Mouse (Mus musculus) thymus, adult 2 months (tissue): ENCODE measurements around the gene Pacrg. TPM values are rescaled to one million over a fixed set of nuclear protein-coding genes. Genes with fewer than 3 reads are reported as not detected.

Experiments
- DNase-seq: peaks from one replicate; pipeline ENCODE4 v3.0.0; 2021
- H3K27ac ChIP-seq: fragments of 200-500 bp; 2 replicates; pipeline ENCODE4 v1.5.1; 2012; ENCODE audit warnings: low read length, control low read depth; ENCODE audit not compliant: control insufficient read depth, insufficient read depth
- H3K27me3 ChIP-seq: fragments of 200-500 bp; 2 replicates; pipeline ENCODE4 v1.6.1; 2012; ENCODE audit warnings: mild to moderate bottlenecking, low read length, moderate library complexity, mixed read lengths; ENCODE audit not compliant: control insufficient read depth, insufficient read depth
- H3K36me3 ChIP-seq: fragments of 200-500 bp; 2 replicates; pipeline ENCODE4 v1.6.1; 2012; ENCODE audit warnings: mild to moderate bottlenecking, low read length, moderate library complexity; ENCODE audit not compliant: control insufficient read depth, insufficient read depth
- H3K4me1 ChIP-seq: fragments of 200-500 bp; replicated peaks from 2 replicates; pipeline ENCODE4 v1.6.1; 2012; ENCODE audit warnings: low read length; ENCODE audit not compliant: control insufficient read depth, insufficient read depth
- H3K4me3 ChIP-seq: fragments of 200-500 bp; 2 replicates; pipeline ENCODE4 v1.5.1; 2012; ENCODE audit warnings: mild to moderate bottlenecking, low read length, control low read depth, moderate library complexity; ENCODE audit not compliant: control insufficient read depth, insufficient read depth
- CTCF ChIP-seq: fragments of 200-500 bp; IDR thresholded peaks from 2 replicates; pipeline ENCODE4 v1.5.1; 2012; ENCODE audit warnings: mild to moderate bottlenecking, control low read depth, low read length, moderate library complexity, borderline replicate concordance; ENCODE audit not compliant: control insufficient read depth, poor library complexity, insufficient read depth; ENCODE audit errors: extremely low read depth
- POLR2A ChIP-seq: fragments of 200-500 bp; IDR thresholded peaks from 2 replicates; pipeline ENCODE4 v1.6.1; 2012; ENCODE audit warnings: mild to moderate bottlenecking, low read length, control low read depth, moderate library complexity; ENCODE audit not compliant: control insufficient read depth, poor library complexity, insufficient read depth; ENCODE audit errors: extremely low read depth
- WGBS: fragments of 180-500 bp; shearing (Covaris S2); methylation state at CpG from one replicate; pipeline ENCODE4 v1.1.7; 2018; 5-methylcytosine and 5-hydroxymethylcytosine counted together
- polyA plus RNA-seq: library from polyadenylated mRNA; depleted of rRNA; stranded (reverse); fragments of >200 nt; gene quantifications from 2 replicates; pipeline ENCODE4 v1.2.3, GENCODE M21; 2012

The Pacrg gene
- polyA plus RNA-seq, 1 experiment, result 0.34 TPM

DNA sequence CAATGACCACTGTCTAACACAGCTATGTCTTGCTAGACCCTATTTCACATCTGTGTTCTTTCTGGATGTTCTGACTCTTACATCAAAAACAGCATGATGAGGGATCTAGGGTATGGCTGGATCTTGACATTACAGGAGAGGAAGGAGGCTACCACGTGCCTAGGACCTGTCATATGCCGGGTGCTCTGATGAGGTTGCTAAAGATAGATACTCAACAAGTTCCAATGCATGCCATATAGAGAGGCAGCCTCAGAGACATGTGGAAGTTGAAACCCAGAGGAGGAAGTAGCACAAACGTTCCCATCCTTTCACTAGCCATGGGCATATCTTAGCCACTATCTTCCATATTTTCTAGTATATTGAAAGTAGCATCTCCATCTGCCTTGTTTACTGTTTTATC lies 115.3 kb downstream of the Pacrg start:
- H3K36me3 ChIP-seq, result no peaks in the 10 kb centered on the region
- no peaks in the 10 kb centered on the region for H3K27me3 ChIP-seq
- no peak for DNase-seq
- WGBS, result 56% methylated on average over 3 of the region's 3 CpGs
- H3K27ac ChIP-seq, result no peak overlapping the region
- TF ChIP-seq CTCF (no peak), POLR2A (no peak)
- no peaks in the 10 kb centered on the region for H3K4me1 ChIP-seq
- H3K4me3 ChIP-seq, result no peak overlapping the region

DNA sequence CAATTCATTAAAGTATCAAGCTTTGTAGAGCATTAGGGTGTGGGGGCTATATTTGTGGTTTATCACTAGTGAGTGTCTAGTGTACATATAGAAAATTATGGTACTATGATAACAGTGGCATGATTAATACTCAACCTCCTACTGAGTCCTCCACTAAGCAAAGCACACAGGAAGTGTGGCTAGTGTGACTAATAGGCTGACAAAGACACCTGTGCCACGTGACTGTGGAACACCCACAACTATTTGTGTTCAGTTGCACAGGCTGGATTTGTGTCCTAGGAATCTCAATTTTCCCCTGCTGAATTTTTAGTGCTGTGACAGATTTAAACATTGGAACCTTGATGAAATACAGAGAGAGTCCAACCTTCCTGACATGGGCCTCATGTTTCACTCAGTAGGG lies 118.5 kb downstream of the Pacrg start:
- TF ChIP-seq CTCF (no peak), POLR2A (no peak)
- Histone ChIP-seq H3K4me1 (no peaks in the 10 kb centered on the region), H3K27ac (no peak overlapping the region), H3K36me3 (no peaks in the 10 kb centered on the region), H3K27me3 (no peaks in the 10 kb centered on the region), H3K4me3 (no peak overlapping the region)
- DNase-seq, result no peak
- WGBS, result 45% methylated on average over 1 of the region's 1 CpGs

DNA sequence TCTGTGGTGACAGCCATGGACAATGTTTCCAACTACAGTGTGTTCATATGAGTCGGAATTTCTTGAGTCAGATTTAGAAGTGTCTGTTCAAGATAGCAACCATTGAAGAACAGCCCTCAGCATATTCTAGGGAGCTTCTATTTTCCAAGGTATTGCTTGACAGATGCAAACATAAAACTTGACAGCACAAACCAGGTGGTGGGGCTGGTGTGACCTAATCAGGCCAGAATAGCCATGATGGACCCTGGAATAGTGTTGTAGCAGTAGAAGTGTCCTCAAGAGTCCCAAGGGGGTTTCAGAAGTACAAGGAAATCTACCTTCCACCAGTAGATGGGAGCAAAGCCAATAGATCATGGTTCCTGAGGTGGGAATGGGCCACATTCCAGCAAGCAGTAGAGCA lies 123.0 kb downstream of the Pacrg start:
- H3K27me3 ChIP-seq, result no peaks in the 10 kb centered on the region
- H3K36me3 ChIP-seq, result no peaks in the 10 kb centered on the region
- H3K4me1 ChIP-seq, result no peaks in the 10 kb centered on the region
- H3K27ac ChIP-seq, result no peak overlapping the region
- WGBS, result 95% methylated on average over 1 of the region's 1 CpGs
- H3K4me3 ChIP-seq, result no peak overlapping the region
- DNase-seq, result no peak
- TF ChIP-seq CTCF, result no peak
- no peak for TF ChIP-seq POLR2A

DNA sequence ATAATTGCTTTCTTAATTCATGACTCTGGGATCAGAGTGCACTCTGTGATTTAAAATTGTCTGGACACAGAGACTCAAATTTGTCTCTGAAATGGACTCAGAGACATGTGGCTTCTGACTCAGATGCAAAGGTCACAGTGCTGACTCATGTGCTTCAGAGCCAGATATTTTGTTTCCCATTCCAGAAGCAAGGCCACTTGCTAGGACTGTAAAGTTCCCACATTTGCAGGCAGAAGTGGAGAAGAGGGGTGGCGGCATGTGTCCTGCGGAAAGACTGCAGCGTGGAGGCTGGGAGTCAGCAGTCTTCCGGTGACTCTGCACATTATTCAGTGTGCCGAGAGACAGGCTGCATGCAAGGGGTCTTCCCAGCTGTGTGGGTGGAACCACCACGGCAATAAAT lies 137.3 kb downstream of the Pacrg start:
- Histone ChIP-seq H3K27ac (no peak overlapping the region), H3K4me1 (no peaks in the 10 kb centered on the region), H3K36me3 (no peaks in the 10 kb centered on the region), H3K27me3 (no peaks in the 10 kb centered on the region), H3K4me3 (no peak overlapping the region)
- 86% methylated on average over 6 of the region's 6 CpGs for WGBS
- DNase-seq, result no peak
- TF ChIP-seq CTCF, result no peak
- TF ChIP-seq POLR2A, result no peak

DNA sequence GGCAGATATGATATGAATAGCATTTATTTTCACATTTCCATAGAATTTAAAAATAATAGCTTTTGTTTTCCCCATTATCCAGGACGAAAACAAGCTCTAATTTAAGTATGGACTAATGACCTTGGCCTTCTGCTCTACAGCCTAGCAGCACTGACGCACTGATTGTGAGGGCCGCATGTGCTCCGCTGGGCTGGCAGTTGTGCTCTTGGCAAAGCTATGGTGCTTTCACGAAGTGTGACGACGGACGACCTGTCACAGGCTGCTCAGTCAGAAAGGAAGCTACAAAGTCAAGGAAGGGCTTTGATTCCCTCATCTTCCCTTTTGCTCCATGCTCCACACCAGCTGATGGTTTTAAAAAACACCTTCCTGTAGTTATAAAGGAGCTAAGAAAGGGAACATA lies 142.1 kb downstream of the Pacrg start:
- no peak overlapping the region for H3K27ac ChIP-seq
- H3K4me3 ChIP-seq, result no peak overlapping the region
- no peaks in the 10 kb centered on the region for H3K4me1 ChIP-seq
- DNase-seq, result no peak
- 78% methylated on average over 8 of the region's 8 CpGs for WGBS
- no peaks in the 10 kb centered on the region for H3K36me3 ChIP-seq
- H3K27me3 ChIP-seq, result no peaks in the 10 kb centered on the region
- no peak for TF ChIP-seq POLR2A
- TF ChIP-seq CTCF, result no peak

DNA sequence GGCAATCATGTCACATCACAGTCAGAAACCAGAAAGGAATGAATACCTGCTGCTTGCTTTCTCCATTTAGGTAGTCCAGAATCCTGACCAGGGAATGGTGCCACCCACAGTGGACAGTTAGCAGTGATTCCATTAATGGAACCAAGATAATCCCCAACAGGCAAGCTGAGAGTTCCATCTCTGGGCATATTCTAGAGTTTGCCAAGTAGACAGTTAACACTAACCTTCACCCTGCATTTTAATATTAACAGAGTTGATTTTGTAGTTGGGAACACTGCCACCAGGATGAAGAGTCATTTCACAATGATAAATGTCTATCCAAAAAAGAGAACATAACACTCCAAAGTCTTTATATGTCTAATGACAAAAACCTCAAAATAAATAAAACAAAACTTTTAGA lies 144.7 kb downstream of the Pacrg start:
- no peaks in the 10 kb centered on the region for H3K36me3 ChIP-seq
- no peaks in the 10 kb centered on the region for H3K4me1 ChIP-seq
- TF ChIP-seq CTCF (no peak), POLR2A (no peak)
- no peak overlapping the region for H3K4me3 ChIP-seq
- no peak overlapping the region for H3K27ac ChIP-seq
- H3K27me3 ChIP-seq, result no peaks in the 10 kb centered on the region
- DNase-seq, result no peak

DNA sequence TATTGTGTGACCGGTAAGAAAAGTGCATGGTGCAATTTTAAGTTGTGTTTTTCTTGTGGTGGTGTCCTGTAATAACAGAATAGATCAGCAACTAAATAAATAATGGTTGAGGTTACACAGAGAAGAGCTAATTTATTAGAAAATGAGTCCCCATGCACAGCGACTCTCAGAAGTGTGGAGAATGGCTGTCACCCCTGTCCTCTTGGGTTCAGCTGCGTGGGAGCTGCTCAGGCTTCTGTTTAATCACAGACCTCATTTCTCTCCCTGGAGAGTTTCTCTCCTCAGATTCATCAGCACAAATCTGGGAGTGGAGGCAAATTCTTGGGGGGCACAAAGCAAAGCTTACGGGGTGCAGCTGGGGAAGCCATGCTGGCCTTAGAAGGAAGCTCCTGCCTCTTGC lies 163.0 kb downstream of the Pacrg start:
- 94% methylated on average over 4 of the region's 4 CpGs for WGBS
- no peak overlapping the region for H3K4me3 ChIP-seq
- H3K27ac ChIP-seq, result no peak overlapping the region
- no peak for DNase-seq
- no peaks in the 10 kb centered on the region for H3K36me3 ChIP-seq
- no peak for TF ChIP-seq POLR2A
- TF ChIP-seq CTCF, result no peak
- no peaks in the 10 kb centered on the region for H3K4me1 ChIP-seq
- no peaks in the 10 kb centered on the region for H3K27me3 ChIP-seq
